Mouse (Mus musculus) erythroblast, embryonic 14.5 days (primary cell): ENCODE data around the gene Golga2.

ENCODE experiments used
- GATA1 ChIP-seq: IDR thresholded peaks from 2 replicates; pipeline ENCODE4 v1.6.1; 2012; ENCODE audit warnings: low read length, inconsistent platforms, mixed read lengths
- TAL1 ChIP-seq: IDR thresholded peaks from 3 replicates; pipeline ENCODE4 v1.6.1; 2012; ENCODE audit warnings: low read length, inconsistent platforms, mixed read lengths

DNA sequence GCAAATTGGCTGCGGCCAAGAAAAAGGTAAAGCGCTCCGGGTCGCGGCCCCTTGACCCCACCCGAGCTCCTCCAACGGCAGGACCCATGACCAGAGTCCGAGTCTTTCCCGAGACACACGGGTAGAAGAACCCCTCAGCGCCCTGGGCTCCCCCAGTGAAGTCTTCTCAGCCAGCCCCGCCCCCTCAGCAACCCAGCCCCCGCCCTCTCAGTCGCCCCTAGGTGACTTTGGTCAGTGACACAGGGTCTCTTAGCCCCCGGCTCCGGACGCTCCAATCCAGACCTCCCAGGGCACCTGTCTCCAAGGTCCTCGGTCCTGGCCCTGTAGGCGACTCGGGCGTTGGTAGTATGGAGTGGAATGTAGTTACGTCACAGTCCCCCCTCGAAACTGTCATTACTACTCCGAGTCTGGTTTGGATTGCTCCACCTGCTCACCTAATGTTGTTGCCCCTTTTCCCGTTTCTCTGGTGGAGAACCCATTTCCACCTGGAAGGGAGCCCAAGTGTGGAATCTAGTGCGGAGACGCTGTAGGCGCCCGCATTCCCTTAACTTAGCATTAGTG, 1.3 kb downstream of the Golga2 start:
- TF ChIP-seq TAL1 (no peak), GATA1 (no peak)
